Mouse (Mus musculus) heart, postnatal 0 days (tissue): ENCODE data around the gene Glrx5.

Experiments used
- CTCF ChIP-seq: IDR thresholded peaks from 2 replicates; pipeline ENCODE4 v1.5.1; 2016; ENCODE audit warnings: antibody characterized with exemption, control low read depth, low read depth
- EP300 ChIP-seq: IDR thresholded peaks from 2 replicates; pipeline ENCODE4 v1.6.1; 2016; ENCODE audit warnings: antibody characterized with exemption, low read depth

DNA sequence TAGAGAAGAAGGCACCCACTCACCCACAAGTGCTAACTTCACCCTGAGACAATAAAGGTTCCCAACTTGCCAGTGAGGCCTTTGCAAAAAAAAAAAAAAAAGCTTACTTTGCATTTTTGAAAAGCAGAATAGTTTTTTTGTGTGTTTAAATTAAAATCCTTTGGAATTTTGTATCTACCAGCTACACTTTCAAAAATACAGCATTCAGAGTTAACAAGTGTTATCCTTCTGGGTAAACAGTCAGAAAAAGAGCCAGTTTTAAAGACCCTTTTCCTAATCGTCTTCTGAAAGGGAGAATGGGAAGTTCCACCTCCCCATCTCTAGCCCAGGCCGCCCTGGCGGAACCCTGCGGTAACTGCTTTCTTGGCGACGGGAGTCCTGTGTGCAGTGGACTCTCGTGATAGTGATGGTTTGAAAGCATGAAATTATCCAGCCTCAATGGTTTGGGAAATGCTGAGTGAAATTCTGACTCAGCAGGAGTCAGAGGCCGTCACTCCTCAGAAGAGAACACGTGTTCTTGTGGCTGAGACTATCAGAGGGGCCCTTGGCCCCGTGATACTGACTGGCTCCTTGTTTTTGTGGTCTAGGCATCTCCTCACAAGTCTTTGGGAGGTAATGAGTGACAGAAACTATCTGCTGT lies 6.4 kb upstream of the Glrx5 start:
- TF ChIP-seq CTCF (no peak; the same call in 1 of the 2 replicates), EP300 (no peak)
